Mouse (Mus musculus) spleen, adult 2 months (tissue): ENCODE data around the gene Gm37240.

Experiments
- CTCF ChIP-seq: fragments of 200-500 bp; IDR thresholded peaks from 2 replicates; pipeline ENCODE4 v1.5.1; 2011; ENCODE audit warnings: mild to moderate bottlenecking, inconsistent platforms; ENCODE audit not compliant: insufficient read depth, insufficient read length, insufficient replicate concordance; ENCODE audit errors: extremely low read depth
- POLR2A ChIP-seq: fragments of 200-500 bp; IDR thresholded peaks from 2 replicates; pipeline ENCODE4 v1.6.1; 2011; ENCODE audit warnings: low read depth, low read length, inconsistent platforms

- no peak for TF ChIP-seq CTCF
- no peak for TF ChIP-seq POLR2A
These were observed 935.6 kb downstream of the Gm37240 start for GRCm38 (mm10) chr3:84951698-84952097.
